Mouse (Mus musculus) mature B cell (primary cell): ENCODE data around the gene Gm12184.
"Not testable (repeated sequence)": the region's sequence is repeated elsewhere in the genome, so short reads cannot be mapped to it uniquely, and the experiment has no call there.

Experiments
- in situ Hi-C: fragments of 300-500 bp; cut with MboI; formaldehyde crosslinking; loops from 2 replicates; pipeline ENCODE4 v1.14.3; 2019

Gm12184 gene

DNA sequence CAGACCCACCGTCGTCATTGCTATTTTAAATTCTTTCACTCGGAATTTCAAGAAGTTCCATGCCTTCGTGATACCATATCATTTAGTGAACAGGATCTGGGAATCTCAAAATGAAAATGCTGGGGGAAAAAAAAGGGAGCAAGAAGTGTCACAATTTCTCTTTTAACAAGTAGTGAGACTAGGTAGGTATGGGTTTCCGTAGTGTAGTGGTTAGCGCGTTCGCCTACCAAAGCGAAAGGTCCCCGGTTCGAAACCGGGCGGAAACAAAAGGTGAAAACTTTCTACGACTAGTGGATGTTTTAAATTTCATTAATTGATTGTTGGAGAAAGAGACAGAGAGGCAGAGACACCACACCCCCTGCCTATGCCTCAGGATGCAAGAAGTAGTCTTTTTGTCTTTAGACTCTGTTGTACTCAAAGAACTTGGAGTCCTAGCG lies 2.9 kb downstream of the Gm12184 start:
- in situ Hi-C loops, result no loop called here

DNA sequence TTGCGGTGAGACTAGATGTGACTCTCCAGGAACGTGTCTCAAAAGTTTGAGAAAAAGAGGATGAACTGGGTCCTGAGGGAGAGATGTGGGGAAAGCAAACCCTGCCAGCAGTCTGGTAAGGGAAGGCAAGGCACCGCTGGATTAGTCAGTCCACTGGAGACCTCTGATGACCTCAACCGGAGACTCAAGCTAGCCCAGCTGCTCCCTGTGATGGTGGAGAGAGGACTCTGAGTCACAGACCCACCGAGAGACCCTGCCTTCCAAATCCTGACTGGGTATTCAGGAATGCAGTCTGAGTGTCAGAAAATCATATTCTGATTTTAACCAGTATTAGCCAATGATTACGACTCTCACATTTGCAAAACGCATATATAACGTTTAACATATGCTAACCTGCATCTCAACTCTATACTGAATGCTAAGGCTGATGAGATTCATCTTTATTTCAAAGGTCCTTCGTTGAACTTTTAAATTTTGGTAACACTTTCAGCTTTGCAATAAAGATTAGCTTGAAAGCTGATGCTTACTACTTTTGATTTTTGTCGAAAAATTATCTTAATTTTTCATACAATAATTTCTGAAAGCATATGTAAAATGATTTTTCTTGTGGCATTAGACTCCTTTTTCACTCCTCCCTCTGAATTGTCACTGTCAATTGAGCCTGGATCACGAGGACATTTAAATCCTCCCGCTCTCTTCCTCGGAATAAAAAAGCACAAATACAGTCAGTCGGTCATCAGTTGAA lies 3.5 kb downstream of the Gm12184 start:
- in situ Hi-C loops, result no loop called here

DNA sequence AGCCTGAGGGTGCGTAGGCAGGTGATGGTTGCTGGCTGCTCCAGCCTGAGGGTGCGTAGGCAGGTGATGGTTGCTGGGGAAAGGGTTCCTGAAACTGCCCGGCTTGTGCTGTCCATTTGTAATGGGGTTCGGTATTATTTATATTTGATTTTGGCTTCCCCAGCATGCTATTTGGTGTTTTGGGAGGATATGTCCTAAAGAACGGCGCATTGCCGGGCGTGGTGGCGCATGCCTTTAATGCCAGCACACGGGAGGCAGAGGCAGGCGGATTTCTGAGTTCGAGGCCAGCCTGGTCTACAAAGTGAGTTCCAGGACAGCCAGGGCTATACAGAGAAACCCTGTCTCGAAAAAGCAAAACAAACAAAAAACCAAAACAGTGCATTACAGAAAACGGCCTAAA lies 5.2 kb downstream of the Gm12184 start:
- in situ Hi-C loops, result not testable (repeated sequence)

- in situ Hi-C loops, result no loop called here
These were observed 6.2 kb downstream of the Gm12184 start for GRCm38 (mm10) chr11:48820308-48820674.

DNA sequence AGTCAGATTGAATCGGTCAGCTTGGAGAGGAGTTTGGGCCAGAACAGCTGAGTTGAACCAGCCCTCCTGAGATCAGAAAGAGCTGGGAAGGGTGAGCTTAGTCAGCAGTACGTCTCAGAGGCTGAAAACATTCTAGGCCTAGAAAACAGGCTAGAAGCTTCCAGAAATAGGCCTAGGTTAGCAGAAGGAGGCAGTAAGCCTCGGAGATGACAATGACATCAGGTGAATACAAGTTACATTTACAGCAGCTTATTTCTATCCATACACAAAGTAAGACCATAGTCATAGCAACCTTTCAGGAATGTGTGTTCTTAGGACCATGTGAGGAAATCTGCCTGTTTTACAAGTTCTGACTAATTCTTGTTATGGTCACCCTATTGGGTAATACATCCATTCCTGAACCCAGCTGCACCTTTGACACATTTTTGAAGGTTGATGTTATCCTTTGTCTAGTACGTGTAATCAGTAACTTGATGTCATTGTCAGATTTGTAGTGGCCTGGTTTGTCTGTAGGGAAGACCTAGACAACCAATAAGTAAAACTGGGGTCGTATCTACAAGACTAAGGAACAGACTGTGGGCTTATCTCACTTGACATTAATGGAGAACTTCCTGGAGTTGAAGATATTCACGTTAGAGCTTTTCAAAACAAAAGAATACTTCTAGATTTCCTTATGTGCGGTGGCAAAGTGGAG lies 6.7 kb downstream of the Gm12184 start:
- in situ Hi-C loops, result no loop called here

DNA sequence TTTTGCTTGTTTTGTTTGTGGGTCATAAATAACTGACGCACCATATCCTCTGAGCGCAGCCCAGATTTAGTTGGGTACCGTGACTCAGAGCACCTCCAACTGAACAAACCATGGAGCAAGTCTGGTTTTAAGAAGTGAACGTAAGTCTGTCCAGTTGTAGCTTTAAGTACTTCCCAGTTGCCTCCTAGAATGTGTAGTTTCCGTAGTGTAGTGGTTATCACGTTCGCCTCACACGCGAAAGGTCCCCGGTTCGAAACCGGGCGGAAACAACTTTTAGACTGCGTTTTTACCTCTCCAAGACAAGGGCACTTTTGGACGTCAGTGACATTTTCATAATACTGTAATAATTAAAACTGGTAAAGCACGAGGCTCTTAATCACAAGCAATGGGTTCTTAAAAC lies 8.1 kb downstream of the Gm12184 start:
- in situ Hi-C loops, result no loop called here

GRCm38 (mm10) chr11:48817794-48818193 lies 8.7 kb downstream of the Gm12184 start:
- in situ Hi-C loops, result no loop called here

- in situ Hi-C loops, result no loop called here
These were observed 9.4 kb downstream of the Gm12184 start, which contains the start of gene Trim41 for GRCm38 (mm10) chr11:48816800-48817665. Gene Trim41, minus strand, starts transcription at chr11:48817353.

DNA sequence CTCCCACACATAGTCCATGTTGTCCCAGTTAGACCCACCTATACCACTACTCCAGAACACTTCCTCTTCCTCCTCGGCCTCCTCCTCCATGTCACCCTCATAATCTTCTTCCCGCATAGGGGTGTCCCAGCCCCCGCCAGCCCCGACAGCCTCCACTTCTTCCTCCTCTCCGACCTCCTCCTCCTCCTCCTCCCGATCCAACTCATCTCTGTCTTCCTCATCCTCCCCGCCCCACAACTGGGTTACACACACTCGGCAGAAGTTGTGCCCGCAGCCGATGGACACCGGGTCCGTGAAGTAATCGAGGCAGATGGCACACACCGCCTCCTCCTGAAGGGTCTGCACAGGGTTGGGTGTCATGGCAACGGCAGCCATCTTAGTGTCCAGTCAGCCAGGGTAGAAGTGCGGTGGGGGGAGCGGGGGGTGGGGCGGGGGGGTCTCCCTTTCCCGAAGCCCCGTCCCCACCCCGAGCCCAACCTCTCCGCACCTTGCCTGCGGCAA lies 10.1 kb downstream of the Gm12184 start:
- in situ Hi-C loops, result no loop called here

GRCm38 (mm10) chr11:48815851-48816250 lies 10.6 kb downstream of the Gm12184 start:
- in situ Hi-C loops, result no loop called here

GRCm38 (mm10) chr11:48813782-48814181 lies 12.7 kb downstream of the Gm12184 start:
- in situ Hi-C loops, result no loop called here

- in situ Hi-C loops, result no loop called here
These were observed 16.3 kb downstream of the Gm12184 start for GRCm38 (mm10) chr11:48810142-48810541.

- in situ Hi-C loops, result no loop called here
These were observed 17.0 kb downstream of the Gm12184 start for GRCm38 (mm10) chr11:48809434-48809830.

GRCm38 (mm10) chr11:48808737-48809433 lies 17.6 kb downstream of the Gm12184 start:
- in situ Hi-C loops, result no loop called here

- in situ Hi-C loops, result no loop called here
These were observed 18.2 kb downstream of the Gm12184 start for GRCm38 (mm10) chr11:48808304-48808646.

- in situ Hi-C loops, result no loop called here
These were observed 18.7 kb downstream of the Gm12184 start for GRCm38 (mm10) chr11:48807563-48808303.

GRCm38 (mm10) chr11:48806856-48807562 lies 19.4 kb downstream of the Gm12184 start:
- in situ Hi-C loops, result no loop called here

GRCm38 (mm10) chr11:48804922-48805321 lies 21.5 kb downstream of the Gm12184 start:
- in situ Hi-C loops, result no loop called here

DNA sequence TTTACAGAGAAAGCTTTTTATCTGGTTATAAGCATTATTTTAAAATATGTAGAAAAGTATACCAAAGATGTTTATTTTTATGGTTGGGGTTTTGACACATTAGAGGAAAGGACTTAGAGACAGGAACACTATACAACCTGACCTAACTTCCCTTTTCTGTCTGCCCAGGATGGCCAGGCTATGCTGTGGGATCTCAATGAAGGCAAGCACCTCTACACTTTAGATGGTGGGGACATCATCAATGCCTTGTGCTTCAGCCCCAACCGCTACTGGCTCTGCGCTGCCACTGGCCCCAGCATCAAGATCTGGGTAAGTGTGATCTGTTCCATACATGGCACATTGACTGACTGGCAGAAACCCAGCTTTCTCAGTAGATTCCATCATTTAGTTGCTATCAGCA lies 22.5 kb downstream of the Gm12184 start:
- in situ Hi-C loops, result no loop called here
